In the genomic region with DNA sequence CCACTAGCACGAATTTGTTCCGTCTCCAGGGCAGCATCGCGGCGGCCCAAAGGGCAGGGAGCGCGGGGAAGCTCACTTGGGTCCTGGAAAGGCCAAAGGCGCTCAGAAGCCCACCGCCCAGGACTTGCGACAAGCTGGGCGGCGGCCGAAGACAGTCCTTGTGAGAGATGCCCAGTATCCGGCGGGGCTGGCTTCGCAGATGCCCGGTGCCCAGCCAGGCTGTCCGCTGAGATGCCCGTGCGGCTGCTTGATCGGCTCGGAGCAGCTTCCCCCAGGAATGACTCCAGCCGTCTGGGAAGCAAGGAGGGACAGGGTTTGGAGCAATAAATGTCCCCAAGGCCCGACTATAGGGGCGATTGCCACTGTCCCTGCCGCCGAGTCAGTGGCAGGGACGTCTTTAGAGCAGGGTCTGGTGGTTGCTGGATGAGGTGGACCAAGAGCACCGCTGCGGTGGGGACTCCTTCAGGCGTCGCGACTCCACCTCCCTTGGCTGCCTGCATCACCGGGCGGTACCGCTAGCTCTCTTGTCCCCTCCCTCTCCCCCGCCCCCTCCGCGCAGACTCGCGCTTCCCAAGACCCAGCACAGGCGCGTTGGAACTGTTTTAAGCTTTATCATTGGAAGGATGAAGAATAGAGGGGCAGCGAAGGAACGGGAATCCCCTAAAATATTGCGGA, we compare ENCODE assay signal across 8 mouse cellular contexts. TPM values are rescaled to one million over a fixed set of nuclear protein-coding genes. Genes with fewer than 3 reads are reported as not detected.
DNase-seq lines count a peak whose midpoint lies in the region; ATAC-seq and TF ChIP-seq lines count a peak whose summit lies in the region.

A gene (minus strand): TSS at position 558 of the 675 bp plus-strand sequence.

- H3K4me2 ChIP-seq in heart, postnatal 0 days (ENCODE audit: low read depth, low read length), result peak within 1 kb of the TSS; percentile 50

- TF ChIP-seq EP300 in heart, postnatal 0 days (IDR thresholded peaks at IDR 0.05; ENCODE audit: low read depth), result no peak

- H3K4me1 ChIP-seq in heart, postnatal 0 days (ENCODE audit: control insufficient read depth, insufficient read depth), result peaks cover 4% of the 10 kb centered on the region; the same call in 1 of the 2 replicates

- no peaks in the 10 kb centered on the region for H3K36me3 ChIP-seq in heart, postnatal 0 days (replicated peaks; ENCODE audit: control insufficient read depth, insufficient read depth, low read length)

- peaks cover 61% of the 10 kb centered on the region for H3K27me3 ChIP-seq in heart, postnatal 0 days (ENCODE audit: control insufficient read depth, insufficient read depth, low read length)

- WGBS in heart, postnatal 0 days, result 1% methylated on average over 45 of the region's 46 CpGs

- ATAC-seq in heart, postnatal 0 days (ENCODE audit: insufficient read depth, low read depth), result no peak
- 0 out of 2 replicates have a peak, but pooled peaks have one; percentile 29 for ATAC-seq in megakaryocyte progenitor cell, adult 5-6 weeks (replicated peaks; ENCODE audit: poor library complexity)

- H3K27ac ChIP-seq in heart, postnatal 0 days (ENCODE audit: low read depth), result no peak within 1 kb of the TSS

- H3K4me3 ChIP-seq in heart, postnatal 0 days (ENCODE audit: low read depth, low read length), result peak within 1 kb of the TSS; percentile 38

- H3K9me3 ChIP-seq in heart, postnatal 0 days (replicated peaks; ENCODE audit: control insufficient read depth, low read length), result no peaks in the 10 kb centered on the region

- peak; percentile 13 for DNase-seq in thymus, postnatal 4 days
- no peak for DNase-seq in thymus, postnatal 0 days (ENCODE audit: low spot score)
- peak; percentile 46 for DNase-seq in embryo, embryonic 9.5 days (ENCODE audit: extremely low spot score)
- no peak for DNase-seq in heart, postnatal 0 days (ENCODE audit: low spot score)
- DNase-seq in layer of hippocampus, postnatal 10 days (ENCODE audit: low spot score in 2 of 2), result peak; percentile 61 to 72
- peak; percentile 64 for DNase-seq in testis, postnatal 10 days (ENCODE audit: low spot score)
- no peak for DNase-seq in spleen, postnatal 10 days (ENCODE audit: low spot score in 2 of 2)

- TF ChIP-seq CTCF in heart, postnatal 0 days (IDR thresholded peaks at IDR 0.05; ENCODE audit: low read depth), result no peak

- H3K9ac ChIP-seq in heart, postnatal 0 days (replicated peaks; ENCODE audit: low read depth, low read length), result no peak within 1 kb of the TSS

RNA-seq across cellular contexts. Expression of the gene that starts here (rescaled TPM):
- 0.14 and 0.26 TPM in 2 replicates for polyA plus RNA-seq in thymus, postnatal 0 days (2015; fragmentation: Nextera tagmentation; extraction: Ambion mirVana)
- total RNA-seq in heart, postnatal 0 days (2014; rRNA removed; ENCODE audit: low replicate concordance), result not detected in 2 replicates
- polyA plus RNA-seq in heart, postnatal 0 days (2015; fragmentation: Nextera tagmentation; extraction: Ambion mirVana), result not detected in 2 replicates
- total RNA-seq in layer of hippocampus, postnatal 10 days (2021), result 10 to 100 TPM; 29.3 to 33.8 TPM
- total RNA-seq in megakaryocyte progenitor cell, adult 5-6 weeks (2015), result not detected in 2 replicates
- not detected in 2 replicates for total RNA-seq in megakaryocyte progenitor cell, adult 5-6 weeks (2017)

Comparison
In these comparisons a context has a peak if more than half of its experiments do, and no peak if none do; other contexts are left out.
1. RNA of the gene that starts here (total RNA-seq): 29.3 to 33.8 TPM in layer of hippocampus, postnatal 10 days; not detected in heart, postnatal 0 days and not detected in megakaryocyte progenitor cell, adult 5-6 weeks; every median in the first group is over 10 times any median in the second.
2. DNase-seq: peak in thymus, postnatal 4 days (single experiment), embryo, embryonic 9.5 days (single experiment), layer of hippocampus, postnatal 10 days (2 of 2) and testis, postnatal 10 days (single experiment); none in thymus, postnatal 0 days (single experiment), heart, postnatal 0 days (single experiment) and spleen, postnatal 10 days (0 of 2).
3. Peak in ATAC-seq in megakaryocyte progenitor cell, adult 5-6 weeks; RNA of the gene not detected or under 1 TPM.